Mouse (Mus musculus) heart, embryonic 11.5 days (tissue): ENCODE measurements around the gene Spdef. TPM values are rescaled to one million over a fixed set of nuclear protein-coding genes. Genes with fewer than 3 reads are reported as not detected.

Source experiments
- ATAC-seq: fragments of 200-750 bp; cut with Nextera tagmentation; replicated peaks from 2 replicates; pipeline ENCODE4 v1.8.0; 2017; ENCODE audit warnings: moderate library complexity; ENCODE audit not compliant: insufficient number of reproducible peaks, low FRiP score, low TSS enrichment
- H3K27ac ChIP-seq: fragments of 300-500 bp; sonication (generic); 2 replicates; pipeline ENCODE4 v1.5.1; 2014; ENCODE audit warnings: mild to moderate bottlenecking, low read depth, low read length
- H3K27me3 ChIP-seq: fragments of 300-500 bp; sonication (generic); 2 replicates; pipeline ENCODE4 v1.6.1; 2014; ENCODE audit warnings: mild to moderate bottlenecking, low read length, mixed read lengths; ENCODE audit not compliant: control insufficient read depth, insufficient read depth
- H3K36me3 ChIP-seq: fragments of 300-500 bp; sonication (generic); 2 replicates; pipeline ENCODE4 v1.6.1; 2014; ENCODE audit warnings: mild to moderate bottlenecking, low read length, moderate library complexity, mixed read lengths; ENCODE audit not compliant: control insufficient read depth, insufficient read depth
- H3K4me1 ChIP-seq: fragments of 300-500 bp; sonication (generic); 2 replicates; pipeline ENCODE4 v1.6.1; 2014; ENCODE audit warnings: low read length; ENCODE audit not compliant: control insufficient read depth, insufficient read depth
- H3K4me2 ChIP-seq: fragments of 300-500 bp; sonication (generic); 2 replicates; pipeline ENCODE4 v1.6.1; 2014; ENCODE audit warnings: mild to moderate bottlenecking, moderate library complexity
- H3K4me3 ChIP-seq: fragments of 300-500 bp; sonication (generic); 2 replicates; pipeline ENCODE4 v1.5.1; 2014; ENCODE audit warnings: low read depth, low read length
- H3K9ac ChIP-seq: fragments of 300-500 bp; sonication (generic); 2 replicates; pipeline ENCODE4 v1.6.1; 2014; ENCODE audit warnings: mild to moderate bottlenecking, low read depth, low read length, moderate library complexity
- H3K9me3 ChIP-seq: fragments of 300-500 bp; sonication (generic); replicated peaks from 2 replicates; pipeline ENCODE4 v1.6.1; 2016; ENCODE audit warnings: low read length; ENCODE audit not compliant: control insufficient read depth
- WGBS: fragments of 180-500 bp; shearing (Covaris S2); extraction: QIAGEN DNeasy Blood & Tissue Kit; methylation state at CpG from one replicate; pipeline ENCODE4 v1.1.7; 2014; ENCODE audit not compliant: insufficient replicate concordance; 5-methylcytosine and 5-hydroxymethylcytosine counted together
- polyA plus RNA-seq: library from polyadenylated mRNA; unstranded; fragments of >200 nt; fragmentation: Nextera tagmentation; extraction: Ambion mirVana; gene quantifications from 2 replicates; pipeline ENCODE4 v1.2.1, GENCODE M21; 2014

Gene Spdef
- polyA plus RNA-seq, 1 experiment from 2014 or later: 0.26 TPM

GRCm38 (mm10) chr17:27720326-27720725, 8.4 kb downstream of the Spdef start:
- no peak overlapping the region for H3K4me2 ChIP-seq
- H3K9ac ChIP-seq: no peak overlapping the region
- no peaks in the 10 kb centered on the region for H3K36me3 ChIP-seq
- H3K4me3 ChIP-seq: no peak overlapping the region
- H3K4me1 ChIP-seq: peaks cover 11% of the 10 kb centered on the region
- ATAC-seq: no peak
- no peak overlapping the region for H3K27ac ChIP-seq
- H3K27me3 ChIP-seq: peaks cover 33% of the 10 kb centered on the region
- 52% methylated on average over 9 of the region's 9 CpGs for WGBS
- no peaks in the 10 kb centered on the region for H3K9me3 ChIP-seq

- no peak for ATAC-seq
- H3K9ac ChIP-seq: no peak overlapping the region
- H3K4me3 ChIP-seq: no peak overlapping the region
- peaks cover 35% of the 10 kb centered on the region for H3K27me3 ChIP-seq
- no peaks in the 10 kb centered on the region for H3K36me3 ChIP-seq
- 56% methylated on average over 14 of the region's 14 CpGs for WGBS
- no peak overlapping the region for H3K27ac ChIP-seq
- peaks cover 8% of the 10 kb centered on the region for H3K4me1 ChIP-seq
- no peaks in the 10 kb centered on the region for H3K9me3 ChIP-seq
- H3K4me2 ChIP-seq: no peak overlapping the region
Observed at GRCm38 (mm10) chr17:27719663-27720062, 9.1 kb downstream of the Spdef start.

- Histone ChIP-seq H3K27ac (no peak overlapping the region), H3K36me3 (no peaks in the 10 kb centered on the region), H3K4me2 (no peak overlapping the region), H3K27me3 (peaks cover 35% of the 10 kb centered on the region), H3K9me3 (no peaks in the 10 kb centered on the region), H3K4me3 (no peak overlapping the region), H3K4me1 (peaks cover 8% of the 10 kb centered on the region), H3K9ac (no peak overlapping the region)
- ATAC-seq: no peak
- 56% methylated on average over 5 of the region's 5 CpGs for WGBS
Observed at GRCm38 (mm10) chr17:27718250-27718649, 10.5 kb downstream of the Spdef start.

GRCm38 (mm10) chr17:27716804-27717203, 12.0 kb downstream of the Spdef start:
- ATAC-seq: no peak
- 0 out of 2 replicates have a peak overlapping the region, but pooled peaks have one; percentile 28 for H3K9ac ChIP-seq

GRCm38 (mm10) chr17:27712832-27713231, 15.9 kb downstream of the Spdef start:
- Histone ChIP-seq H3K27ac (no peak overlapping the region), H3K4me1 (peaks cover 15% of the 10 kb centered on the region), H3K4me2 (no peak overlapping the region), H3K4me3 (no peak overlapping the region), H3K9ac (no peak overlapping the region), H3K36me3 (no peaks in the 10 kb centered on the region), H3K9me3 (no peaks in the 10 kb centered on the region), H3K27me3 (peaks cover 18% of the 10 kb centered on the region)
- no peak for ATAC-seq
- 81% methylated on average over 1 of the region's 1 CpGs for WGBS

More at GRCm38 (mm10) chr17:27716804-27717203, 12.0 kb downstream of the Spdef start:
- WGBS: 2% methylated on average over 16 of the region's 16 CpGs
- no peaks in the 10 kb centered on the region for H3K9me3 ChIP-seq
- H3K27ac ChIP-seq: no peak overlapping the region
- H3K36me3 ChIP-seq: no peaks in the 10 kb centered on the region
- H3K4me2 ChIP-seq: peak overlapping the region; percentile 59
- H3K27me3 ChIP-seq: peaks cover 35% of the 10 kb centered on the region
- H3K4me1 ChIP-seq: peaks cover 8% of the 10 kb centered on the region
- peak overlapping the region; percentile 34 for H3K4me3 ChIP-seq

- H3K27me3 ChIP-seq: peaks cover 23% of the 10 kb centered on the region
Observed at GRCm38 (mm10) chr17:27709650-27710049, 19.1 kb downstream of the Spdef start.

GRCm38 (mm10) chr17:27707954-27708661, 20.6 kb downstream of the Spdef start:
- Histone ChIP-seq H3K27ac (no peak overlapping the region), H3K9me3 (0 out of 2 replicates have a peak, but pooled peaks cover 5% of the 10 kb centered on the region), H3K36me3 (no peaks in the 10 kb centered on the region), H3K9ac (no peak overlapping the region), H3K4me1 (peaks cover 7% of the 10 kb centered on the region; the same call in 1 of the 2 replicates), H3K27me3 (peaks cover 23% of the 10 kb centered on the region), H3K4me2 (peak overlapping the region; percentile 63), H3K4me3 (peak overlapping the region; percentile 23)
- 4% methylated on average over 24 of the region's 25 CpGs for WGBS
- peak; percentile 82 for ATAC-seq

More at GRCm38 (mm10) chr17:27709650-27710049, 19.1 kb downstream of the Spdef start:
- no peak overlapping the region for H3K27ac ChIP-seq
- H3K9ac ChIP-seq: no peak overlapping the region
- ATAC-seq: no peak
- H3K4me1 ChIP-seq: peaks cover 7% of the 10 kb centered on the region; the same call in 1 of the 2 replicates
- WGBS: 73% methylated on average over 5 of the region's 5 CpGs
- H3K4me3 ChIP-seq: no peak overlapping the region
- 0 out of 2 replicates have a peak, but pooled peaks cover 5% of the 10 kb centered on the region for H3K9me3 ChIP-seq
- H3K4me2 ChIP-seq: no peak overlapping the region
- no peaks in the 10 kb centered on the region for H3K36me3 ChIP-seq

- peaks cover 7% of the 10 kb centered on the region; the same call in 1 of the 2 replicates for H3K4me1 ChIP-seq
- no peak overlapping the region for H3K4me2 ChIP-seq
- peaks cover 25% of the 10 kb centered on the region for H3K27me3 ChIP-seq
- ATAC-seq: no peak
- no peak overlapping the region for H3K4me3 ChIP-seq
- WGBS: 32% methylated on average over 9 of the region's 10 CpGs
- 0 out of 2 replicates have a peak, but pooled peaks cover 5% of the 10 kb centered on the region for H3K9me3 ChIP-seq
- no peak overlapping the region for H3K9ac ChIP-seq
- no peak overlapping the region for H3K27ac ChIP-seq
- no peaks in the 10 kb centered on the region for H3K36me3 ChIP-seq
Observed at GRCm38 (mm10) chr17:27705661-27706060, 23.1 kb downstream of the Spdef start.
